Mouse (Mus musculus) MEL-GATA-1-ER (cell line): ENCODE data around the gene Hhat.

Source experiments
- DNase-seq: peaks from one replicate; pipeline ENCODE4 v3.0.0-alpha.2; 2012; ENCODE audit warnings: low read depth; ENCODE audit errors: extremely low read depth

Gene Hhat

GRCm38 (mm10) chr1:192785046-192785961, 14.3 kb upstream of the Hhat start:
- no peak for DNase-seq

- DNase-seq, result no peak
Observed at GRCm38 (mm10) chr1:192784374-192784773, 13.4 kb upstream of the Hhat start.

GRCm38 (mm10) chr1:192781256-192781655, 10.2 kb upstream of the Hhat start:
- DNase-seq, result no peak

GRCm38 (mm10) chr1:192778869-192779514, 8.0 kb upstream of the Hhat start:
- no peak for DNase-seq

GRCm38 (mm10) chr1:192778206-192778605, 7.2 kb upstream of the Hhat start:
- DNase-seq, result no peak

- no peak for DNase-seq
Observed at GRCm38 (mm10) chr1:192770130-192770494, 911 bp downstream of the Hhat start.

GRCm38 (mm10) chr1:192765531-192765930, 5.5 kb downstream of the Hhat start:
- no peak for DNase-seq

GRCm38 (mm10) chr1:192764547-192764946, 6.5 kb downstream of the Hhat start:
- no peak for DNase-seq

GRCm38 (mm10) chr1:192762946-192763933, 7.8 kb downstream of the Hhat start:
- no peak for DNase-seq

GRCm38 (mm10) chr1:192756674-192757073, 14.3 kb downstream of the Hhat start:
- DNase-seq, result no peak

- DNase-seq, result no peak
Observed at GRCm38 (mm10) chr1:192755685-192756606, 15.1 kb downstream of the Hhat start.

GRCm38 (mm10) chr1:192755246-192755645, 15.8 kb downstream of the Hhat start:
- no peak for DNase-seq

GRCm38 (mm10) chr1:192754268-192754667, 16.8 kb downstream of the Hhat start:
- no peak for DNase-seq

- peak; percentile 80 for DNase-seq
Observed at GRCm38 (mm10) chr1:192752659-192753601, 18.1 kb downstream of the Hhat start.

GRCm38 (mm10) chr1:192750042-192750437, 21.0 kb downstream of the Hhat start:
- DNase-seq, result no peak

- DNase-seq, result no peak
Observed at GRCm38 (mm10) chr1:192749270-192750041, 21.6 kb downstream of the Hhat start.

- DNase-seq, result no peak
Observed at GRCm38 (mm10) chr1:192746201-192746600, 24.8 kb downstream of the Hhat start.
